Mouse (Mus musculus): ENCODE data around the gene Gna11. TPM values are rescaled to one million over a fixed set of nuclear protein-coding genes. Genes with fewer than 3 reads are reported as not detected.
A peak's percentile ranks its signal among the peaks of the same experiment; 100 is the strongest.

Gna11 gene
- polyA plus RNA-seq, 1 experiment from 2014 or later, result 109 TPM

DNA sequence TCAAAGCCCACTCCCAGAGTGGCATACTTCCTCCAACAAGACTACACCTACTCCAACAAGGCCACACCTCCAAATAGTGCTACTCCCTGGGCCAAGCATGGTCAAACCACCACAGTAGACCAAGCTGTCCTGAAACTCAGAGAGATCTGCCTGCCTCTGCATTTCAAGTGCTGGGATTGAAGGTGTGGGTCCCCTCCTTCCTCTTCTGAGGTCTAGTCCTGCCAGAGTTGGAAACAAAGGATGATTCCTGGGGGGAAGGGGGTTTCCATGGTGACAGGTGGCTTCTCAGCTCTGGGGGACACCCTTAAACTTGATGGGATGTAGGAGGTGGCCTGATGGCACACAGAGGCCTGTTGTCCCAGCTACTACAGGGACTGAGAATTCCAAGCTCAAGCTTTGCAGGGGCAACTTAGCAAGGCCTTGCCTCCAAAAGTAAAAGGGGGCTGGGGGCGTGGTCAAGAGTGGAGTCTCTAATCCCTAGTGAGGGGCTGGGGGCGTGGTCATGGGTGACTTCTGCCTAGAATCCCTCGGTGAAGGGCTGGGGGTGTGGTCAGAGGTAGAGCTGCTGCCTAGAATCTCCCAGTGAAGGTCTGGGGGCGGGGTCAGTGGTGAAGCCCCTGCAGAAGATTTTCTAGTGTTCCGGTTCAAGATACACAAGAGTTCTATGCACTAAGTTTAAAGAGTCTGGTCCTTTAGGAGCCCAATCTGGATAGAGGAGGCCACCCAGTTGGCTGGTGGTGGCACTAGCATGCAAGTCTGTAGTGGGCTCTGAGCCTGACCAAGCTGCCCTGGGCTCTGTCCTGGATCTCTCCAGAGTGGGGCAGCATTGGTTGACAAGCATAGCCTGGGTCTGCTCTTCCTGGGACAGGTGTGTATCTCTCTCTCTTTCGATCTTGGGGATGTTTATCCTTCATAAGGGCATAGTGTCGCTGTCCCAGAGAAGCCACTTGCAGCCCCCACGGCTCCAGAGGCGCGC is 29.4 kb upstream of the Gna11 start, which contains the start of gene Tle2:
Gene Tle2, plus strand, starts transcription at position 481 of the 976 bp plus-strand sequence.
- WGBS, result 18% methylated on average over 10 of the region's 10 CpGs
- ATAC-seq (ENCODE audit: low FRiP score, low read depth), result no peak
- H3K27me3 ChIP-seq, result peaks cover 47% of the 10 kb centered on the region
- no peaks in the 10 kb centered on the region for H3K9me3 ChIP-seq
- H3K27ac ChIP-seq (replicated peaks), result no peak within 1 kb of the TSS
- peak within 1 kb of the TSS; percentile 86 for H3K4me2 ChIP-seq
- peak within 1 kb of the TSS; percentile 61 for H3K9ac ChIP-seq
- peak within 1 kb of the TSS; percentile 68 for H3K4me3 ChIP-seq
- H3K4me1 ChIP-seq (replicated peaks), result peaks cover 57% of the 10 kb centered on the region
- no peaks in the 10 kb centered on the region for H3K36me3 ChIP-seq

DNA sequence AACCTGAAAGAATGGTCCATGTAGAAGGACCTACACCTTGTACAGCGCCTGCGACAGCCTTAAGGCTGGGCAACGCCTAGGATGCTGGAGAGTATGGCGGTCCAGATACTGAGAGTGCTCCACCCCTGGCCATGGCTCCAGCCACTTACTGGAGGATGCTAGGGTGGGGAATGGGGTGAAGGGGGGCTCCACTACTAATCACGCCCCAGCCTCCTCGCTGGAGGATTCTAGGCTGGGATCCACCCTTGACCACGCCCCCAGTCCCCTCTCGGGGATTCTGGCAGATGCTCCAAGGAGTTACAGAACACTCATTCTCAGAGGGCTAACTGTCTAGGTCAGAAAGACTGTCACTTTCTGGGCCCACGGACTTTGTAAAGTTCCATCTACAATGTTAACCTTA is 28.0 kb upstream of the Gna11 start:
- ATAC-seq (ENCODE audit: low FRiP score, low read depth), result no peak
- Histone ChIP-seq H3K4me2 (no peak overlapping the region), H3K9me3 (no peaks in the 10 kb centered on the region), H3K27ac (replicated peaks) (no peak overlapping the region), H3K27me3 (peaks cover 40% of the 10 kb centered on the region), H3K4me3 (no peak overlapping the region), H3K4me1 (replicated peaks) (peaks cover 70% of the 10 kb centered on the region), H3K9ac (no peak overlapping the region), H3K36me3 (no peaks in the 10 kb centered on the region)
- WGBS, result 11% methylated on average over 9 of the region's 9 CpGs

GRCm38 (mm10) chr10:81572133-81572671 is 27.2 kb upstream of the Gna11 start:
- Histone ChIP-seq H3K4me3 (peak overlapping the region; percentile 45), H3K27me3 (peaks cover 34% of the 10 kb centered on the region), H3K4me2 (peak overlapping the region; percentile 84), H3K9me3 (no peaks in the 10 kb centered on the region), H3K4me1 (replicated peaks) (peaks cover 70% of the 10 kb centered on the region), H3K9ac (no peak overlapping the region), H3K27ac (replicated peaks) (0 out of 2 replicates have a peak overlapping the region, but pooled peaks have one; percentile 4), H3K36me3 (no peaks in the 10 kb centered on the region)
- 3% methylated on average over 9 of the region's 9 CpGs for WGBS
- ATAC-seq (ENCODE audit: low FRiP score, low read depth), result peak; percentile 7; the same call in 1 of the 2 replicates

DNA sequence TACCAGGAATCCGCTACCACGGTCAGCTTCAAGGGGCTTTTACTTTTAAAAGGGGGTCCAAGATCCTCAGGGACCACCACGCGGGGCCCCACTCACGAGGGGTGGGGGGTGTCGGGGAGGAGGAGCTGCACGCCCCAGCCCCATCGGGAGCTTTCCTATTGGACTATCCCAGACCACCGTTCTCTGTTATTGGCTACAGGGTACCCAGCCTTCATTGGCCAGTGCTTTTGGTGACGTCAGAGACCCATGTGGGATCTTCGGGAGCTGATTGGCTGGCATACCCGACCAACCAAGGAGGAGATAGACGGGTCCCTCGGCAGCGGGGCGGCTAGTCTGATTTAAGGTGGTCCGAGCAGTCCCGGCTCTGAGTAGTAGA is 26.5 kb upstream of the Gna11 start:
- peak overlapping the region; percentile 84 for H3K4me2 ChIP-seq
- peaks cover 34% of the 10 kb centered on the region for H3K27me3 ChIP-seq
- H3K4me3 ChIP-seq, result peak overlapping the region; percentile 45
- no peaks in the 10 kb centered on the region for H3K36me3 ChIP-seq
- H3K4me1 ChIP-seq (replicated peaks), result peaks cover 70% of the 10 kb centered on the region
- peak overlapping the region; percentile 82 for H3K27ac ChIP-seq (replicated peaks)
- no peaks in the 10 kb centered on the region for H3K9me3 ChIP-seq
- no peak overlapping the region; the same call in 1 of the 2 replicates for H3K9ac ChIP-seq
- peak; percentile 93 for ATAC-seq (ENCODE audit: low FRiP score, low read depth)
- under 1% methylated on average over 18 of the region's 18 CpGs for WGBS

DNA sequence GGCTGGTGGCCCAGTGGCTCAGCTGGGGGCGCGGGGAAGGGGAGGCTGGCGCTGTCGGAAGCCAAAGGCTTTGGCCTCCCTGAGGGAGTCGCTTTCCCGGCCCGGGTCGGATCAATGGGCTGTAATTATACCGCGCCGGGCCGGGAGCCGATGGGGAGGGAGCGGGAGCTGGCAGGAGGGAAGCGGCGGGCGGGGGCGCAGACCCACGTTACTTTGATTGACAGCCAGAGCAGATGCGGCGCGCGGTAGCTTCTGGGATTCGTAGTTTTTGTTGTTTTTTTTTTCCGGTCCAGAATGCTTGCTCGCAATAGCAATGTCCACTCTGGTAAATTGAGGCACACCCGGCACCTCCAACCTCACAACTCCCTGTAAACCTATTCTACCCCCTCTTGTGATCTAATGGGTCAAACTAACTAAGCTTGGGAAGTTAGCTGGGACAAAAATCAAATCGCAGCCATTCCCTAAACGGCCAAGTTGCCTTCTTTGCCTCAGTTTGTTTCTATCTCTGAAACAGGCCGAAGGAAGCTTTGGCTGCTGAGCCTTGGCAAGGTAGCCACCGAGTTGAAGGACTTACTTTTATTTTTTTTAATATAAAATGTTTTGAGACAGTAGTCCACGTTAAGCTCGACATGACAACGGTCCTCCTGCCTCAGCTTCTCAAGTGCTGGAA is 26.0 kb upstream of the Gna11 start:
- Histone ChIP-seq H3K9ac (no peak overlapping the region; the same call in 1 of the 2 replicates), H3K27me3 (peaks cover 32% of the 10 kb centered on the region), H3K4me3 (peak overlapping the region; percentile 45), H3K36me3 (peaks cover 4% of the 10 kb centered on the region), H3K4me2 (peak overlapping the region; percentile 84), H3K4me1 (replicated peaks) (peaks cover 65% of the 10 kb centered on the region), H3K9me3 (no peaks in the 10 kb centered on the region), H3K27ac (replicated peaks) (peak overlapping the region; percentile 82)
- ATAC-seq (ENCODE audit: low FRiP score, low read depth), result peak; percentile 55
- 0% methylated on average over 34 of the region's 34 CpGs for WGBS

DNA sequence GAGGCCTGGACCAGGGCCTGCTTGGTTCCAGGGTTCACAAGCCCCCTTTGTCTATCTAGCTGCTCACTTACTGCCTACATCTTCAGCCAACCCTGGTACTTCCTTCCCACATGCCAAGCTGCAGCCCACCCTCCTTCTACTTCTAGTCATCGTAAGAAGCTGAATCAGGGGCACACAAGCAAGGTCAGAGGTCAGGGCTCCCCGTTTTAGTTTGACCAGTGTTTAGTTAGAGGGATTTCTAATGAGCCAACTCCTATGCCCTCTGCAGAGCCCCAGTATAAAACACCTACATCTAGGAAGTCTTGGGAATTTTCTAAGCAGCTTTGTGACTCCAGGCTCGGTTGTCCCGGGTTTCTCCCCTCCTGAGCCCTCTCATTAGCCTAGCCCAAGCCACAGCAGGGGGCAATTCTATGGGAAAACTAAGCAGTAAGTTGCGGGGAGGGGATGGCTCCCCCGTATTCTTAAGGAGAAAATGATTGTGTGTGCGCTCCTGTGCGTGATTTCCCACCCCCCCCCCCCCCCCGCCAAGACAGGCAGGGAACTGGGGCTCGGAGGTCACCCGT is 25.3 kb upstream of the Gna11 start:
- under 1% methylated on average over 8 of the region's 11 CpGs for WGBS
- Histone ChIP-seq H3K36me3 (peaks cover 10% of the 10 kb centered on the region), H3K4me3 (peak overlapping the region; percentile 45), H3K27ac (replicated peaks) (peak overlapping the region; percentile 82), H3K9ac (no peak overlapping the region), H3K4me2 (peak overlapping the region; percentile 84), H3K9me3 (no peaks in the 10 kb centered on the region), H3K4me1 (replicated peaks) (peaks cover 59% of the 10 kb centered on the region), H3K27me3 (peaks cover 35% of the 10 kb centered on the region)
- peak; percentile 1; the same call in 1 of the 2 replicates for ATAC-seq (ENCODE audit: low FRiP score, low read depth)

GRCm38 (mm10) chr10:81569507-81570237 is 24.7 kb upstream of the Gna11 start:
- no peak overlapping the region for H3K4me2 ChIP-seq
- WGBS, result 46% methylated on average over 9 of the region's 9 CpGs

DNA sequence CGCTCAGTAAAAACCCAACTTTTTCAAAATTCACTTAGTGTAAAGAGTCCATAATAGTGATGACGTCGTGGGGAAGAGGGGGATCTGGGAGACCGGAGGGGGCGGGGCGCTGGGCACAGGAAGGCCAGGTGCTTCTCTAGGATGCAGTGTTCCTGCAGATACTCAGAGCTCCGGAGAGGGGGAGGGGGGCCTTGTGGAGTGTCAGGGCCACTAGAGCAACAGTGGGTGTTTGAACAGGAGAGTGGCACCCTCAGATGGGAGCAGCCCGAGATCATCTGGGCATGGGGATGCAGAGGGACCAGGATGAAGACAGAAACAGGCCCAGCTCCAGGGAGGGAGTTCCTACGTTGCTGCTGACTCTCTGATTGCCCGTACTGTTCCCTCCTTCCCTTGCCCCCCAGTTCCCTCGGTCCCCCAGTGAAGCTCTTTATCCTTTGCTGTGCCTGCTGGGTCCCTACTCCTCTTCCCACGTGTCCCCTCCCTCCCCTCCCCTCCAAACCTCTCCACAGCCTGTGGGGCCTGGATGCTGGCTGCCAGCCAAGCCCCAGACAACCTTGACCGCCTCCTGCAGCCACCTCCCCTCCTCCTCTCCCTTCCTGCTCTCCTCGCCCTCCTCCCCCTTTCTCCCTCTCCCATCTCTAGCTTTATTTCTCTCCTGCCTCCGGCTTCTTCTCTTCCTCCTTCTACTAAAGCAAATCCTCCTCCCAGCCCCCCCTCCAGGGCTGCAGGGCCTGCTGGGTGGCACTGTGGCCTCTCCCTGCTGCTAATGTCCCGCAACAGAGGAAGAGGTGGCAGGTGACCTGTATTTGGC is 23.6 kb upstream of the Gna11 start:
- ATAC-seq (ENCODE audit: low FRiP score, low read depth), result no peak
- 12% methylated on average over 16 of the region's 16 CpGs for WGBS
- peaks cover 27% of the 10 kb centered on the region for H3K27me3 ChIP-seq

More at GRCm38 (mm10) chr10:81569507-81570237, 24.7 kb upstream of the Gna11 start:
- Histone ChIP-seq H3K27me3 (peaks cover 37% of the 10 kb centered on the region), H3K36me3 (peaks cover 11% of the 10 kb centered on the region), H3K4me1 (replicated peaks) (peaks cover 55% of the 10 kb centered on the region), H3K9ac (no peak overlapping the region), H3K27ac (replicated peaks) (peak overlapping the region; percentile 82), H3K4me3 (no peak overlapping the region), H3K9me3 (no peaks in the 10 kb centered on the region)
- no peak for ATAC-seq (ENCODE audit: low FRiP score, low read depth)

GRCm38 (mm10) chr10:81565257-81566228 is 20.6 kb upstream of the Gna11 start:
- Histone ChIP-seq H3K27me3 (peaks cover 20% of the 10 kb centered on the region), H3K9ac (no peak overlapping the region), H3K9me3 (no peaks in the 10 kb centered on the region), H3K4me3 (no peak overlapping the region), H3K27ac (replicated peaks) (no peak overlapping the region), H3K36me3 (peaks cover 11% of the 10 kb centered on the region), H3K4me2 (no peak overlapping the region), H3K4me1 (replicated peaks) (peaks cover 64% of the 10 kb centered on the region)
- no peak for ATAC-seq (ENCODE audit: low FRiP score, low read depth)
- WGBS, result 31% methylated on average over 20 of the region's 20 CpGs

More for the DNA sequence above, 23.6 kb upstream of the Gna11 start:
- Histone ChIP-seq H3K4me2 (peak overlapping the region; percentile 22), H3K27ac (replicated peaks) (peak overlapping the region; percentile 43; the same call in 1 of the 2 replicates), H3K36me3 (peaks cover 11% of the 10 kb centered on the region), H3K9ac (no peak overlapping the region), H3K4me1 (replicated peaks) (peaks cover 59% of the 10 kb centered on the region), H3K9me3 (no peaks in the 10 kb centered on the region), H3K4me3 (no peak overlapping the region)

DNA sequence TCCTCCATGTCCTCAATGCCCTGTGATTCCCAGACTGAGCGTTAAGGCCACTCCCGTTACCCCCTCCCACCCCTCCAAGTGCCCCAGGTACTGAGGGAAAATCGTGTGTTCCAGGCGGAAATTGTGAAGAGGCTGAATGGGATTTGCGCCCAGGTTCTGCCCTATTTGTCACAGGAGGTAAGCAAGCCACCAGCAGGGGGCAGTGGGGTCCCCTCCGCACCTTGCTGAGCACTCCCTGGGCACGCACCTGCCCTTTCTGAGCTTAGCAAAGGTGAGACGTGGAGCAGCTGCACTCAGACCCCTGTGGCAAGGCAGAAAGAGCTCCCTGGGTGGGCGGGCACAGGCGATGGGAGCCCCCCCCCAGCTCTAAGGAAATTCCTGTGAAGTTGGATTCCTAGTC is 19.7 kb upstream of the Gna11 start:
- Histone ChIP-seq H3K36me3 (peaks cover 11% of the 10 kb centered on the region), H3K9ac (no peak overlapping the region), H3K4me2 (no peak overlapping the region)

More for the DNA sequence above, 19.7 kb upstream of the Gna11 start:
- Histone ChIP-seq H3K9me3 (no peaks in the 10 kb centered on the region), H3K27ac (replicated peaks) (no peak overlapping the region), H3K4me1 (replicated peaks) (peaks cover 60% of the 10 kb centered on the region), H3K4me3 (no peak overlapping the region), H3K27me3 (peaks cover 20% of the 10 kb centered on the region)
- ATAC-seq (ENCODE audit: low FRiP score, low read depth), result no peak
- 19% methylated on average over 9 of the region's 10 CpGs for WGBS

Data from hindbrain, embryonic 15.5 days (tissue).